Mouse (Mus musculus) forebrain, embryonic 14.5 days (tissue): ENCODE results near the gene Cpne4. TPM values are rescaled to one million over a fixed set of nuclear protein-coding genes. Genes with fewer than 3 reads are reported as not detected.

Experiments
- ATAC-seq: fragments of 200-750 bp; cut with Nextera tagmentation; 2 replicates; pipeline ENCODE4 v1.8.0; 2017; ENCODE audit warnings: mild to moderate bottlenecking, moderate library complexity
- DNase-seq: peaks from one replicate; pipeline ENCODE4 v3.0.0-alpha.2; 2015; ENCODE audit warnings: low spot score
- H3K27ac ChIP-seq: fragments of 300-500 bp; sonication (generic); 2 replicates; pipeline ENCODE4 v1.5.1; 2014; ENCODE audit warnings: low read depth, mild to moderate bottlenecking, control low read depth, low read length, moderate library complexity
- H3K27me3 ChIP-seq: fragments of 300-500 bp; sonication (generic); replicated peaks from 2 replicates; pipeline ENCODE4 v1.6.1; 2014; ENCODE audit warnings: low read length, control low read depth, mixed read lengths; ENCODE audit not compliant: control insufficient read depth, insufficient read depth
- H3K36me3 ChIP-seq: fragments of 300-500 bp; sonication (generic); 2 replicates; pipeline ENCODE4 v1.6.1; 2014; ENCODE audit warnings: low read length, control low read depth; ENCODE audit not compliant: control insufficient read depth, insufficient read depth
- H3K4me1 ChIP-seq: fragments of 300-500 bp; sonication (generic); 2 replicates; pipeline ENCODE4 v1.6.1; 2014; ENCODE audit warnings: antibody characterized with exemption, low read length, control low read depth; ENCODE audit not compliant: control insufficient read depth, insufficient read depth
- H3K4me2 ChIP-seq: fragments of 300-500 bp; sonication (generic); 2 replicates; pipeline ENCODE4 v1.6.1; 2014; ENCODE audit warnings: mild to moderate bottlenecking, control low read depth, low read length
- H3K4me3 ChIP-seq: fragments of 300-500 bp; sonication (generic); 2 replicates; pipeline ENCODE4 v1.5.1; 2014; ENCODE audit warnings: low read depth, low read length, control low read depth
- H3K9ac ChIP-seq: fragments of 300-500 bp; sonication (generic); 2 replicates; pipeline ENCODE4 v1.6.1; 2014; ENCODE audit warnings: mild to moderate bottlenecking, low read length, control low read depth, moderate library complexity
- H3K9me3 ChIP-seq: fragments of 300-500 bp; sonication (generic); replicated peaks from 2 replicates; pipeline ENCODE4 v1.6.1; 2016; ENCODE audit warnings: low read length, control low read depth, mixed read lengths; ENCODE audit not compliant: control insufficient read depth
- WGBS: fragments of 180-500 bp; shearing (Covaris S2); extraction: QIAGEN DNeasy Blood & Tissue Kit; methylation state at CpG from one replicate; pipeline ENCODE4 v1.1.7; 2014; 5-methylcytosine and 5-hydroxymethylcytosine counted together
- polyA plus RNA-seq: library from polyadenylated mRNA; unstranded; fragments of >200 nt; fragmentation: Nextera tagmentation; extraction: Ambion mirVana; gene quantifications from 2 replicates; pipeline ENCODE4 v1.2.1, GENCODE M21; 2014

The Cpne4 gene
- polyA plus RNA-seq, 1 experiment from 2014 or later = 15.6 TPM

- Histone ChIP-seq H3K4me1 (no peaks in the 10 kb centered on the region), H3K27me3 (no peaks in the 10 kb centered on the region), H3K4me2 (no peak overlapping the region), H3K9ac (no peak overlapping the region), H3K27ac (no peak overlapping the region), H3K4me3 (no peak overlapping the region), H3K9me3 (no peaks in the 10 kb centered on the region), H3K36me3 (no peaks in the 10 kb centered on the region)
- no peak for ATAC-seq
- 80% methylated on average over 6 of the region's 6 CpGs for WGBS
- no peak for DNase-seq
Measured at GRCm38 (mm10) chr9:104581921-104582624, 35.0 kb downstream of the Cpne4 start.

GRCm38 (mm10) chr9:104582675-104583074 lies 35.6 kb downstream of the Cpne4 start:
- H3K4me2 ChIP-seq = no peak overlapping the region
- DNase-seq = no peak
- H3K27me3 ChIP-seq = no peaks in the 10 kb centered on the region
- no peak overlapping the region for H3K9ac ChIP-seq
- no peak for ATAC-seq
- H3K4me3 ChIP-seq = no peak overlapping the region
- 84% methylated on average over 6 of the region's 6 CpGs for WGBS
- no peak overlapping the region for H3K27ac ChIP-seq
- no peaks in the 10 kb centered on the region for H3K4me1 ChIP-seq
- H3K36me3 ChIP-seq = no peaks in the 10 kb centered on the region
- H3K9me3 ChIP-seq = no peaks in the 10 kb centered on the region

DNA sequence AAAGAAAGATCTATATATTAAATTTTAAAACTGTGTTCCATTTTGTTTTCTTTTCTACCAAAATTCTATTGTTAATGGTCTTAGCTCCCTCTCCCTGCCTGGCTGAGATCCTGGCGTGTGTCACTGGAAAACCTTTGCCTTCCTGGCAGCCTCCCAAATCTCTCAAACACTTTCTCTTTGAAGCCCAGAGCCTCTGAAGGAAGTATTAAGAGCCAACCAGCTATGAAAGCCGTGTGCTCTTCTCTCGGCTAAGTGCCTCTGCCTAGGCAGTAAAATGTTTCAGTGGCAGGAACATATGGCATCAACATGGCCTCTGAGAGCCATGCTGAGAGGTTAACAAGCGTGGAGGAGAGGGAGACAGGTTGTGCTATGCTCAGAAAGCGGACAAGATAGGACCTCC lies 47.5 kb downstream of the Cpne4 start:
- Histone ChIP-seq H3K9ac (no peak overlapping the region), H3K4me1 (peaks cover 5% of the 10 kb centered on the region; the same call in 1 of the 2 replicates), H3K36me3 (no peaks in the 10 kb centered on the region), H3K4me2 (no peak overlapping the region), H3K4me3 (no peak overlapping the region), H3K27ac (no peak overlapping the region), H3K9me3 (no peaks in the 10 kb centered on the region), H3K27me3 (no peaks in the 10 kb centered on the region)
- DNase-seq (peak; percentile 67), ATAC-seq (no peak)
- 35% methylated on average over 5 of the region's 5 CpGs for WGBS

DNA sequence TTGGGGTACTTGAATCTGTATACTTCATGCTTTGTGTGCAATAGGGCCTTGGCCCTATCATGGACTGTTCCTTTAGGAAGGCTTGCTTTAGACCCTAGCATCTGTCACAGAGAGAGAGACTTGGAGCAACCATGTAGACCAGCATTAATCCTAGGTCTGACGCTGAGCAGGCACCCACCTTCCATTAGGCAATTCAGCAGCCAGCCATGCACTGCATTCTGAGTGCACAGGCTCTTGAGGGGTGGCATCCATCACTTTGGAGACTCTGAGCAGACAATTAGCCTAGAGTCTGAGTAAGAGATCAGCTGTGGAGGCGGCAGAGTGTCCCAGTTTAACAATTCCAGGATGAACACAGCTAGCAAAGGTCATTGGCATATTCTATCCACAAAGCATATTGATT lies 47.9 kb downstream of the Cpne4 start:
- H3K4me2 ChIP-seq = no peak overlapping the region
- no peak overlapping the region for H3K9ac ChIP-seq
- no peaks in the 10 kb centered on the region for H3K27me3 ChIP-seq
- no peaks in the 10 kb centered on the region for H3K9me3 ChIP-seq
- 81% methylated on average over 2 of the region's 2 CpGs for WGBS
- DNase-seq (peak; percentile 3), ATAC-seq (no peak)
- no peak overlapping the region for H3K4me3 ChIP-seq
- no peaks in the 10 kb centered on the region for H3K36me3 ChIP-seq
- no peak overlapping the region for H3K27ac ChIP-seq
- H3K4me1 ChIP-seq = peaks cover 5% of the 10 kb centered on the region; the same call in 1 of the 2 replicates

DNA sequence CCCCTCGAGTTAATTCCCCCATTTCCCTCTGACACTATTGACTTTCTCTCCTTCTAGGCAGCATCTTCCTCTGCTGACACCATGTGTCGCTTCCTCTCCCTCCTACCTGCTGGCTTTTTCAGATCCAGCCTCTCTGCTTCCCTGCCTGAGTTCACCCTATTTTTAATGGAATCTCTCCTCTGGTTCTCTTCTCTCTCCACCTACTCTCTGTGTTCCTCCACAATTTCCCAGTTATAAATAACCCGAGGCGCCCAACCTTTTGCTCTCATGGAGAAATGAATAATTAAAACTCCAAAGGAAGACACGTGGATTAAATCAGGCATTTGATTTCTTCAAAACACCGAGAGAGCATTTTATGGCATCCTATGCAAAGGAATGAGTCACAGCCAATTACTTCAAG lies 65.4 kb downstream of the Cpne4 start:
- Histone ChIP-seq H3K9me3 (no peaks in the 10 kb centered on the region), H3K4me3 (no peak overlapping the region), H3K27me3 (no peaks in the 10 kb centered on the region), H3K27ac (no peak overlapping the region), H3K9ac (no peak overlapping the region), H3K4me1 (0 out of 2 replicates have a peak, but pooled peaks cover 5% of the 10 kb centered on the region), H3K4me2 (no peak overlapping the region), H3K36me3 (no peaks in the 10 kb centered on the region)
- 82% methylated on average over 6 of the region's 6 CpGs for WGBS
- ATAC-seq (no peak), DNase-seq (no peak)

DNA sequence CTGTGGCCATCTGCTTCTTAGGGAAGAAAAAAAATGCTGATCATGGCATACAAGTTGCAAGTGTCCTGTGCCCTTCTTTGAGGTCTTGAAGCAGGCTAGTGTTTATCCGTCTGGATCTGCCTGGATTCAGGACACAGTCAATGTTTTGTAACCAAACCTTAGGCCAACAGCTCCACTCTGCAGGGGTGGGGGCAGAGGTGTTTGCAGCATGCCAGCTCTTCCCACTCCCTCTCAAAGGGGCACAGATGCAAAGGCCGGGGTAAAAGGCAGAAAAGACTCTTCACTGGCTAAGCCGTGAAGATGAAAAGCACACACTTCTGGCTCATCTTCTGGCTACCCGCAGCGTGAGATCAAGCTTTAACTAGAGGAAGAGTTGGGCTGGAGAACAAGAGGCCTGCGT lies 69.6 kb downstream of the Cpne4 start:
- no peak overlapping the region for H3K4me3 ChIP-seq
- DNase-seq = no peak
- no peaks in the 10 kb centered on the region for H3K27me3 ChIP-seq
- H3K4me1 ChIP-seq = 0 out of 2 replicates have a peak, but pooled peaks cover 5% of the 10 kb centered on the region
- no peak overlapping the region for H3K4me2 ChIP-seq
- WGBS = 61% methylated on average over 6 of the region's 6 CpGs
- H3K9me3 ChIP-seq = no peaks in the 10 kb centered on the region
- H3K27ac ChIP-seq = no peak overlapping the region; the same call in 1 of the 2 replicates
- no peak for ATAC-seq
- no peak overlapping the region for H3K9ac ChIP-seq
- no peaks in the 10 kb centered on the region for H3K36me3 ChIP-seq

DNA sequence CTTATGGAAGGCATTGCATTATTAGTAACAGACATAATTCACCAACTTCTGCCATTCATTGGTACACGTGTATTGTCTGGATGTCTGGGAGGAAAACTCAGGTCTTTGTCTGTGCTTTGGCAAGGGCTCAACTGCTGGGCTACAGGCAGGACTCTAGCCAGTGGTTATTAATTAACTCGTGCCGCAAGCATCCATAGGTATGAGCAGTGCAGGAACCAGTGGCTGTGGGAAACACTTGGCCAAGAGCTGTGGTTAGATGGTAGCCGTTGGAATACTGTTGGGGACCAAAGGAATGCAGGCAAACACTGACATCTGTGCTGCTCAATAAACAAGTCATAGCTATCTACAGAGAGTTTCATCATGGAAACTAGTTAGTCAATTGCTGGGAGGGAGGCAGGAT lies 76.5 kb downstream of the Cpne4 start:
- Histone ChIP-seq H3K36me3 (no peaks in the 10 kb centered on the region), H3K27ac (no peak overlapping the region), H3K27me3 (no peaks in the 10 kb centered on the region), H3K4me1 (no peaks in the 10 kb centered on the region), H3K9me3 (no peaks in the 10 kb centered on the region), H3K4me2 (no peak overlapping the region), H3K4me3 (no peak overlapping the region), H3K9ac (no peak overlapping the region)
- 57% methylated on average over 4 of the region's 4 CpGs for WGBS
- ATAC-seq = no peak
- DNase-seq = peak; percentile 10

GRCm38 (mm10) chr9:104627816-104628215 lies 80.7 kb downstream of the Cpne4 start:
- DNase-seq = peak; percentile 50
- Histone ChIP-seq H3K4me3 (no peak overlapping the region), H3K36me3 (no peaks in the 10 kb centered on the region), H3K9me3 (no peaks in the 10 kb centered on the region), H3K9ac (no peak overlapping the region), H3K27ac (no peak overlapping the region), H3K4me1 (no peaks in the 10 kb centered on the region), H3K27me3 (no peaks in the 10 kb centered on the region), H3K4me2 (no peak overlapping the region)
- no peak for ATAC-seq
- WGBS = 58% methylated on average over 7 of the region's 7 CpGs

DNA sequence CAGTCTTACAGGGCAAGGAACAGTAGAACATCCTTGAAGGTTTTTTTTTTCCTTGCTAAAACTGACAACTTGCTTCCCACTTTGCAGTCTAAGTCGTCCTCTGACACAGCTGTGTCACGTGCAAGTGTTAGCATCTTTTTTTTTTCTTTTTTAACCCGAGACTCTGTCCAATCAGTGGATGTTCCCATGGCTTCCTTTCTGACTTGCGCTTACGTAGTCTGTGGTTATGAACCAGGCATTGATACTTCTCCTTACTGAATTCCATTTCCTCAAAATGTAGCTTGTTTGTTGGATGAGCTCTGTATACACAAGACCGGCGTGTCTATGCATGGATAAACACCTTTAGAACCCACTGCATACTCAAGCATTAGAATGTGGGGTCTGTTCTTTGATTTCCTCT lies 82.2 kb downstream of the Cpne4 start:
- DNase-seq = no peak
- no peaks in the 10 kb centered on the region for H3K27me3 ChIP-seq
- ATAC-seq = no peak
- no peak overlapping the region for H3K4me2 ChIP-seq
- H3K36me3 ChIP-seq = no peaks in the 10 kb centered on the region
- H3K4me1 ChIP-seq = no peaks in the 10 kb centered on the region
- H3K9ac ChIP-seq = no peak overlapping the region
- H3K4me3 ChIP-seq = no peak overlapping the region
- no peak overlapping the region for H3K27ac ChIP-seq
- no peaks in the 10 kb centered on the region for H3K9me3 ChIP-seq
- 80% methylated on average over 7 of the region's 7 CpGs for WGBS
